Mouse (Mus musculus): Measurements from ENCODE around the gene Gm17324. TPM values are rescaled to one million over a fixed set of nuclear protein-coding genes. Genes with fewer than 3 reads are reported as not detected.

Gene Gm17324
- polyA plus RNA-seq, 1 experiment from 2014 or later, result 1.0 TPM

DNA sequence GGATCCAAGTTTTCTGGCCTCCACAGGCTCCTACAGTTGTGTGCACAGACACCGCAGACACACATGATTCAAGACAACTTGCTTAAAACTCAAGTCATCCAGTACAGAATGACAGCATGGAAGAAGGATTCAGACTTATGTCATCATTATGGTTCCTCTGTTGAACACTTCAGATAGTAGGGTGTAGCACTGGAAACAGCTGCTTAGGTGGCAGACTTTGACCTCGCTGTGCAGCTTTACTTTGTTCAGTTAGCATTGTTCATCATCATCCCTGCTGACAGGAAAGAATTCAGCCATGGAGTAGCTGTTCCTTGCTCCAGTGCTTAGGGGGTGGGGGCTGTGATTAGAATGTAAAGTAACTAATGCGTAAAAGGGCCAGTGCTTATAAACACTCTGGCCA, 17.1 kb upstream of the Gm17324 start:
- Histone ChIP-seq H3K36me3 (ENCODE audit: insufficient read depth) (peaks cover 76% of the 10 kb centered on the region), H3K27ac (ENCODE audit: low read depth) (no peak overlapping the region), H3K27me3 (ENCODE audit: insufficient read depth, low read length) (no peaks in the 10 kb centered on the region), H3K4me2 (no peak overlapping the region), H3K9me3 (ENCODE audit: low read depth, low read length) (no peaks in the 10 kb centered on the region), H3K4me3 (ENCODE audit: low read depth, low read length) (no peak overlapping the region), H3K4me1 (ENCODE audit: insufficient read depth) (no peaks in the 10 kb centered on the region), H3K9ac (no peak overlapping the region)
- WGBS, result 92% methylated on average over 3 of the region's 3 CpGs
- ATAC-seq (ENCODE audit: insufficient read depth) (no peak), DNase-seq (no peak)
- TF ChIP-seq CTCF (IDR thresholded peaks at IDR 0.05; ENCODE audit: low read depth), result no peak

DNA sequence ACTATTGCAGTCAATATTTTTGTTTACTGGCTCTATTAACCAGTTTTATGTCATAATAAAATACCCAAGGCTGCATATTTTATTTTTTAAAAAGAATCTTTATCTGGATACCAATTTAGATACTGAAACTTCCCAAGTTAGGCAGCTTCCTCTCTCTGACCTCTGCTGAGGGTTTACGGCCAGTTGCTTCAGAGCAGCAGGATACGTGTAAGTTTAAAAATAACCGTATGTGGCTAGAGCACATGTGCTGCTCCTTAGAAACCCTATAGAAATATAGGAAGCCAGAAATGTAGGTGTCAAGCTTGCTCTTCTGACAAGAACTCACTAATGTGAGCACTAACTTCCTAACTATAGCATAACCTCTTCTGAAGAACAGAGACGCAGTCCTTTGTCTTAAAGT, 14.8 kb upstream of the Gm17324 start:
- H3K4me1 ChIP-seq (ENCODE audit: insufficient read depth), result no peaks in the 10 kb centered on the region
- DNase-seq (no peak), ATAC-seq (ENCODE audit: insufficient read depth) (no peak)
- no peak overlapping the region for H3K4me3 ChIP-seq (ENCODE audit: low read depth, low read length)
- H3K9me3 ChIP-seq (ENCODE audit: low read depth, low read length), result no peaks in the 10 kb centered on the region
- no peak overlapping the region for H3K9ac ChIP-seq
- H3K36me3 ChIP-seq (ENCODE audit: insufficient read depth), result peaks cover 74% of the 10 kb centered on the region
- H3K27ac ChIP-seq (ENCODE audit: low read depth), result no peak overlapping the region
- WGBS, result 89% methylated on average over 4 of the region's 4 CpGs
- TF ChIP-seq CTCF (IDR thresholded peaks at IDR 0.05; ENCODE audit: low read depth), result no peak
- H3K27me3 ChIP-seq (ENCODE audit: insufficient read depth, low read length), result no peaks in the 10 kb centered on the region
- H3K4me2 ChIP-seq, result no peak overlapping the region

DNA sequence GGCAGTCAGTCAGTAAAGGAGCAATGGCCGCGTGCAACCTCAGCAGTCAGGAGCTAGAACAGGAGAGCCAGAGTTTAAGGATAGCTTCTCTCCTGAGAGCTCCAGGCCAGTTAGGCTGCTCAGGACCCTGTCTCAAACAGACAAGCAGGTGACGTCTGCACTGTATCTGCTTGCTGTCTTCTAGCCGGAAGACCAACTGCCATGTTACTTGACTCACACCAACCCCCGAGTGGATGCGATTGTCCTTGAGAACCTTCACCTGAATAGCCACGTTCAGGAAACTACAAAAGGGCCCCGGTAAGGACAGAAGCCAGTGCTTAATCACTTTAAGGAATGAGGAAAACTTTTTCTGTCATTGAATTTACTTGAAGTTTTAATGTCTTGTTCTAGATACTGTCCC, 8.4 kb upstream of the Gm17324 start:
- no peak overlapping the region for H3K4me3 ChIP-seq (ENCODE audit: low read depth, low read length)
- peaks cover 68% of the 10 kb centered on the region for H3K36me3 ChIP-seq (ENCODE audit: insufficient read depth)
- no peaks in the 10 kb centered on the region for H3K9me3 ChIP-seq (ENCODE audit: low read depth, low read length)
- no peaks in the 10 kb centered on the region for H3K4me1 ChIP-seq (ENCODE audit: insufficient read depth)
- no peak for DNase-seq
- 87% methylated on average over 8 of the region's 8 CpGs for WGBS
- no peak overlapping the region for H3K9ac ChIP-seq
- ATAC-seq (ENCODE audit: insufficient read depth), result no peak
- H3K4me2 ChIP-seq, result no peak overlapping the region
- no peak overlapping the region for H3K27ac ChIP-seq (ENCODE audit: low read depth)
- H3K27me3 ChIP-seq (ENCODE audit: insufficient read depth, low read length), result no peaks in the 10 kb centered on the region
- TF ChIP-seq CTCF (IDR thresholded peaks at IDR 0.05; ENCODE audit: low read depth), result no peak

DNA sequence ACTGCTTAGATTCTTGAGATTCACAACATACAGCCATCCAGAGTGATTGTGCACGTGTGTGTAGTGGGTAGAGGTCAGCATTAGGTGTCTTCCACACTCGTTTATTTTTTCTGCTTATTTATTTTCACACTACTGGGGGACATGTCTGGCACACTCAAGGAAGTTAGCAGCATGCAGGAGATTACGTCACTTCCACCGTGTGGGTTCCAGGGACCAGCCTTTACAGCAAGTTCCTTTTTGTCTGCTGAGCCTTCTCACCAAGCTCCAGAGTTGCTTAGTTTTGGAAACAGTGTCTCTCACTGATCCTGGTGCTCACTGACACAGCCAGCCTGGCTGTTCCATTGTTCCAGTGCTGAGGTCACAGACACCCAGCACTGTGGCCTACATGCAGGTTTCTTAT, 2.8 kb upstream of the Gm17324 start:
- no peak for DNase-seq
- no peak overlapping the region for H3K4me3 ChIP-seq (ENCODE audit: low read depth, low read length)
- no peaks in the 10 kb centered on the region for H3K27me3 ChIP-seq (ENCODE audit: insufficient read depth, low read length)
- no peak overlapping the region for H3K9ac ChIP-seq
- no peak overlapping the region for H3K4me2 ChIP-seq
- TF ChIP-seq CTCF (IDR thresholded peaks at IDR 0.05; ENCODE audit: low read depth), result no peak
- 71% methylated on average over 4 of the region's 4 CpGs for WGBS
- no peaks in the 10 kb centered on the region for H3K9me3 ChIP-seq (ENCODE audit: low read depth, low read length)
- H3K36me3 ChIP-seq (ENCODE audit: insufficient read depth), result peaks cover 34% of the 10 kb centered on the region
- no peak overlapping the region for H3K27ac ChIP-seq (ENCODE audit: low read depth)
- ATAC-seq (ENCODE audit: insufficient read depth), result no peak
- H3K4me1 ChIP-seq (ENCODE audit: insufficient read depth), result peaks cover 6% of the 10 kb centered on the region

- peaks cover 6% of the 10 kb centered on the region for H3K4me1 ChIP-seq (ENCODE audit: insufficient read depth)
- whole genome bisulfite sequencing, result 76% methylated on average over 5 of the region's 5 CpGs
- H3K9ac ChIP-seq, result no peak overlapping the region
- H3K4me3 ChIP-seq (ENCODE audit: low read depth, low read length), result no peak overlapping the region
- TF ChIP-seq CTCF (IDR thresholded peaks at IDR 0.05; ENCODE audit: low read depth), result no peak
- peaks cover 34% of the 10 kb centered on the region for H3K36me3 ChIP-seq (ENCODE audit: insufficient read depth)
- H3K4me2 ChIP-seq, result no peak overlapping the region
- DNase-seq (no peak), ATAC-seq (ENCODE audit: insufficient read depth) (no peak)
- no peaks in the 10 kb centered on the region for H3K9me3 ChIP-seq (ENCODE audit: low read depth, low read length)
- no peak overlapping the region for H3K27ac ChIP-seq (ENCODE audit: low read depth)
- H3K27me3 ChIP-seq (ENCODE audit: insufficient read depth, low read length), result 0 out of 2 replicates have a peak, but pooled peaks cover 5% of the 10 kb centered on the region
These were observed 1.8 kb upstream of the Gm17324 start for GRCm38 (mm10) chr9:78450404-78450803.

DNA sequence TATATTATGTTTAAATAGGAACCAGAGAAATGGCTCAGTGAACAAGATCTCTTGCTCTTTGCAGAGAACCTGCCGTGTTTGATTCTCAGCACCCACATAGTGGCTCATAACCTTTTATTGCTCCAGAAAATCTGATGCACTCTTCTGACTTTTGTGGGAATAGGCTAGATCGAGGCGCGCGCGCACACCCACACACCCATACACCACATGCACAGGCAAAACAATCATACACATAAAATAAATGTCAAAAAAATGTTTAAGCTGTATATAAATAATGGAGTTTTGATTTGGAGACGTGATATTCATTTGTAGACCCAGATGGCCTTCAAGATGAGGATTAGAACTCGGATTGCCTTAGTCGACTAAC, 997 bp downstream of the Gm17324 start:
- Histone ChIP-seq H3K36me3 (ENCODE audit: insufficient read depth) (peaks cover 14% of the 10 kb centered on the region), H3K4me1 (ENCODE audit: insufficient read depth) (peaks cover 6% of the 10 kb centered on the region), H3K4me3 (ENCODE audit: low read depth, low read length) (peak overlapping the region; percentile 99), H3K4me2 (peak overlapping the region; percentile 80), H3K27ac (ENCODE audit: low read depth) (no peak overlapping the region), H3K27me3 (ENCODE audit: insufficient read depth, low read length) (peaks cover 30% of the 10 kb centered on the region), H3K9ac (peak overlapping the region; percentile 91), H3K9me3 (ENCODE audit: low read depth, low read length) (no peaks in the 10 kb centered on the region)
- 34% methylated on average over 9 of the region's 9 CpGs for WGBS
- peak; percentile 37; the same call in 1 of the 2 replicates for ATAC-seq (ENCODE audit: insufficient read depth)
- no peak for DNase-seq
- TF ChIP-seq CTCF (IDR thresholded peaks at IDR 0.05; ENCODE audit: low read depth), result no peak

DNA sequence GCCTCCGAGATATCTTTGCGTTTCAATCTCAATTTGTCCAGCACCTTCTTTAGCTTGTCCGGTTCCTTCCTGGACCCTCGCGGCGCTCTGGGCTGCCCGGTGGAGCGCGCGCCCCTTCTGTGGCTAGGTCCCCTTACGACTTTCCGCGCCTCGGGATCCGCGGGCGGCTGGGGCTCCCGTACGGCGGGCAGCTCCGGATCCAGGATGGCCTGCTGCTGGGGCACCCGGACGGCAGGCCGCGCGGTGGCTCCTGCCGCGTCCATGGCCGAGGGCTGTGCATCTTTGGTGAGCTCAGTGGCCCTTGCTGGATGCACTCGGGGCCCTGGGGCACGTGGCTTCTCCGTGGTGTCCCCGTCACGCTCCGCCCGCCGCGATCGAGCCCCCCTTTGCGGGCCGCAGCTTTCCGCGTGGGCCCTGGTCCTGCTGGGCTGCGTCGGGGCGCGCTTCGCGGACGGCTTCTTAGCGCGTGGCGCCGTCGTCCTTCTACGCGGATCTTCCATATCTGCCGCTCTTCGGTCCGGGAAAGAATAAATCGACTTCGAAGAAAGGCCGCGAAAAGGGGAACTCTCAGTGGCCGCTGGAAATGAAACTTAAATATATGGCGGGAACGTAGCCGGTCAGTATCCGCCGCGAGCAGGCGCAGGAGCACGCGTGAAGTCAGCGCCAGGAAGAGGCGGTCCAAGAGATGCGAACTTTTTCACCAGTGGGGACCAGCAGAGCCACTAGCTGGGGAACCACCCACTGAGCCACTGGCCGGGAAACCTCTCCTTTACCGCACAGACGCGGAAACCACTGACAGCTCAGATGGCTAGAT, 5.8 kb downstream of the Gm17324 start, which contains the start of gene Cgas:
TSS of gene Cgas (minus strand) at position 659 of the 814 bp plus-strand sequence.
- under 1% methylated on average over 81 of the region's 81 CpGs for WGBS
- Histone ChIP-seq H3K9ac (peak within 1 kb of the TSS; percentile 59), H3K9me3 (ENCODE audit: low read depth, low read length) (no peaks in the 10 kb centered on the region), H3K27me3 (ENCODE audit: insufficient read depth, low read length) (peaks cover 57% of the 10 kb centered on the region), H3K4me2 (peak within 1 kb of the TSS; percentile 86), H3K4me3 (ENCODE audit: low read depth, low read length) (peak within 1 kb of the TSS; percentile 54), H3K36me3 (ENCODE audit: insufficient read depth) (no peaks in the 10 kb centered on the region), H3K27ac (ENCODE audit: low read depth) (no peak within 1 kb of the TSS), H3K4me1 (ENCODE audit: insufficient read depth) (no peaks in the 10 kb centered on the region)
- DNase-seq (peak; percentile 76), ATAC-seq (ENCODE audit: insufficient read depth) (peak; percentile 74)
- no peak for TF ChIP-seq CTCF (IDR thresholded peaks at IDR 0.05; ENCODE audit: low read depth)
